Mouse (Mus musculus) bone marrow macrophage, adult 2 months (primary cell): ENCODE results near the gene Zfp354b.

Source experiments
- CTCF ChIP-seq: IDR thresholded peaks from 2 replicates; pipeline ENCODE4 v1.5.1; 2012; ENCODE audit warnings: low read depth, mild to moderate bottlenecking, low read length, moderate library complexity
- POLR2A ChIP-seq: IDR thresholded peaks from 2 replicates; pipeline ENCODE4 v1.6.1; 2012; ENCODE audit warnings: mild to moderate bottlenecking, low read depth, low read length, borderline replicate concordance

DNA sequence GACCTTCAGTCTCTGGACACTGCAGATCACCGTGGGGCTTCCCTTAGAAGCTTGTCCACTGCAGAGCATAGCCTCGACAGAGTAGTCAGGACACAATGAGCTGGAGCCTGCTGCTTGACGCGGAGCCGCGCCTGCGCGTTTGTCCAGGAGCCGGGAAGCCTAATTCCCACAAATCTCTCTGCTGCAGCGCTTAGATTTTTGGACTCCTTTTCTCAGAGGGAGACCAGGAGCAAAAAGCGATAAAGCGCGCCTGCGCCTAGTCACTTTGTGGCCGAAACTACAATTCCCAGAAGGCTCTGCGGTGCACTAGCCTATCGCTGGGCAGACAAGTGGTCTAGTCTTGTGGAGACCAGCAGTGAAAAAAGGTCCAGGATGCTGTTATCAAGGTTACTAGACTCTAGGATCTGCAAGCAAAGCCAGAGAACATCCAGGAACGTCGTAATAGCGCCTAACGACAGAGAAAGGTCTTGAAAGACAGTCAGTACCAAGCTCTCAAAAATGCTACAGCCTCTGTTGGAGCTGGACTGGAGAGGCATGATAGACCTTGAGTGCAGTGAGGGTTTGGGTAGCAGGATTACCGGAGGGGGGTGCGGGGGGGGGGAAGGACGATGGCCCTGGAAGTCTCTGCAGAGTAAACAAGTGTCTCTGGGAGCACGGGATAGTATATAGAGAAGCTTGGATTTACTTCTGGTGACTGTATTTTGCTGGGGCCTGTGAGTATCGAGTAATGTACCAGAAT is 43.9 kb downstream of the Zfp354b start, which contains the start of gene Zfp454:
- TF ChIP-seq CTCF, result no peak
- TF ChIP-seq POLR2A, result no peak
